Mouse (Mus musculus): ENCODE data around the gene F7. TPM values are rescaled to one million over a fixed set of nuclear protein-coding genes. Genes with fewer than 3 reads are reported as not detected.

The F7 gene
- total and polyA plus RNA-seq, 2 experiments from 2014 or later, result 0.08 to 0.33 TPM

- H3K9me3 ChIP-seq (ENCODE audit: low read length), result no peaks in the 10 kb centered on the region
- 70% methylated on average over 5 of the region's 5 CpGs for WGBS
- no peak overlapping the region for H3K27ac ChIP-seq (ENCODE audit: low read depth, low read length)
- no peaks in the 10 kb centered on the region; the same call in 1 of the 2 replicates for H3K36me3 ChIP-seq (ENCODE audit: insufficient read depth)
- H3K27me3 ChIP-seq (ENCODE audit: insufficient read depth, low read length), result no peaks in the 10 kb centered on the region
- H3K4me2 ChIP-seq (ENCODE audit: low read depth), result no peak overlapping the region
- DNase-seq (no peak), ATAC-seq (no peak)
- no peak overlapping the region for H3K9ac ChIP-seq
- H3K4me3 ChIP-seq (ENCODE audit: low read depth, low read length), result no peak overlapping the region
- no peak for TF ChIP-seq CTCF (IDR thresholded peaks at IDR 0.05; ENCODE audit: low read depth)
- no peaks in the 10 kb centered on the region for H3K4me1 ChIP-seq (ENCODE audit: insufficient read depth)
Measured at GRCm38 (mm10) chr8:13028482-13028881, 2.6 kb downstream of the F7 start.

DNA sequence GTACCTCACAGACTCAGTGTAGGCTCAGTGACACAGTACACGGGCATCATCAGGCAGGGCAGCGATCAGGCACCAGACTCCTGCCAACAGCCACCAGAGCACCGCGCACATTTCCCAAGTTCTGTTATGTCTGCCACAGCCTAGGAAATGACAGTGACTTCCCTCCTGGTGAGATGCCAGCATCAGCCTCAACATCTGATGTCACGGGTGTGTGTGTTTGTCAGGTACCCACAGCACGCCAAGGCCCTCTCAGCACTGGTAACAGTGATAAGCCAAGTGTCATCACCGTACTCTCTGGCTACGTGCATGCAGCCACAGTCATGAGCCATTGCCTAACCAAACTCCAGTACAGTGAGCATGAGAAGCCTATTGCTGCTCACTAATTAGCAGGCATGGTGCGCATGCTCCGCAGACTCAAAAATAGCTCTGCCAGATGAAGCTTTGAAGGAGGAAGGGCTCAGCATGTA is 10.5 kb downstream of the F7 start:
- TF ChIP-seq CTCF (IDR thresholded peaks at IDR 0.05; ENCODE audit: low read depth), result no peak

DNA sequence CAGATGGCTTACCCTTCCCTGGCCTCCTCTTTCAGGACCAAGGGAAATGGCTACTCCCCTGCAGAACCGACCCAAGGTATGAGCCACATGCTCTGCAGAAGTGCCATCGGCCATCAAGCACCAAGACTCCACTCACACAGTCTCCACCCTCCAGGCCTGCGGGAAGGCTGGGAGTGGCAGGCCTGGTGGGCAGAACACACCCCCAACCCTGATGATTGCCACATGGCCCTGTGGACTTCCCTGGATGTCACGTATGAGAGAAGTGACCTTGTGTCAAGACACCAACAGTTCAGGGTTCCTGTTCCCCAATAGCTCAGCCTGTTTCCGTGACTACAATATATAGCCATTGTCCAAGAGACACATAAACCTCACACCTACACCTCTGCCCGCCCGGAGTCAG is 11.2 kb downstream of the F7 start, which contains the start of gene F10:
Gene F10 (plus strand): TSS at position 294 of the 400 bp plus-strand sequence.
- TF ChIP-seq CTCF (IDR thresholded peaks at IDR 0.05; ENCODE audit: low read depth), result no peak
- no peaks in the 10 kb centered on the region for H3K36me3 ChIP-seq (ENCODE audit: insufficient read depth)
- 78% methylated on average over 7 of the region's 7 CpGs for WGBS
- H3K9me3 ChIP-seq (ENCODE audit: low read length), result no peaks in the 10 kb centered on the region
- H3K4me1 ChIP-seq (ENCODE audit: insufficient read depth), result 0 out of 2 replicates have a peak, but pooled peaks cover 4% of the 10 kb centered on the region
- peak; percentile 9; the same call in 1 of the 2 replicates for ATAC-seq
- H3K4me2 ChIP-seq (ENCODE audit: low read depth), result no peak within 1 kb of the TSS
- no peak for DNase-seq
- no peak within 1 kb of the TSS for H3K9ac ChIP-seq
- no peaks in the 10 kb centered on the region for H3K27me3 ChIP-seq (ENCODE audit: insufficient read depth, low read length)
- H3K27ac ChIP-seq (ENCODE audit: low read depth, low read length), result peak within 1 kb of the TSS; percentile 59
- H3K4me3 ChIP-seq (ENCODE audit: low read depth, low read length), result no peak within 1 kb of the TSS

More for the DNA sequence above, 10.5 kb downstream of the F7 start:
- no peaks in the 10 kb centered on the region for H3K9me3 ChIP-seq (ENCODE audit: low read length)
- H3K4me2 ChIP-seq (ENCODE audit: low read depth), result no peak overlapping the region
- H3K27me3 ChIP-seq (ENCODE audit: insufficient read depth, low read length), result no peaks in the 10 kb centered on the region
- 65% methylated on average over 10 of the region's 10 CpGs for WGBS
- H3K27ac ChIP-seq (ENCODE audit: low read depth, low read length), result peak overlapping the region; percentile 59
- ATAC-seq, result peak; percentile 88
- 0 out of 2 replicates have a peak, but pooled peaks cover 4% of the 10 kb centered on the region for H3K4me1 ChIP-seq (ENCODE audit: insufficient read depth)
- no peak overlapping the region for H3K4me3 ChIP-seq (ENCODE audit: low read depth, low read length)
- H3K36me3 ChIP-seq (ENCODE audit: insufficient read depth), result no peaks in the 10 kb centered on the region
- no peak overlapping the region for H3K9ac ChIP-seq
- peak; percentile 77 for DNase-seq

DNA sequence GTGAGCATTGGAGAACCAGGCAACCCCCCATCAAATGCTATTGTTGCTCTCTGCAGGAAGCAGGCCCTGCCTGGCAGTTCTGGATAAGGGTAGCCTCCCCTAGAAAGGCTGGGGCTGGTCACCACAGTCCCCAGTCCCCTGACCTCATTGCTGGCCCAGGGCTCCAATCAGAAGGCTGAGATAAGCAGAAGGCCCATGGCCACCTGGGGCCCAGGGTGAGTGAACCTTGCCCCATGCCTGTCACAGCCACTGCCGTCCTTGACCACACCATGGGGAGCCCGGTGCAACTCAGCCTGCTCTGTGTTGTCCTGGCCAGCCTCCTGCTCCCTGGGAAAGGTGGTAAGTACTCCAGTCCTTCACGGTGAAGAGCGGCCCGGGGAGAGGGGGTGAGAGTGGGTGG is 11.7 kb downstream of the F7 start:
- Histone ChIP-seq H3K4me2 (ENCODE audit: low read depth) (no peak overlapping the region), H3K27me3 (ENCODE audit: insufficient read depth, low read length) (no peaks in the 10 kb centered on the region), H3K27ac (ENCODE audit: low read depth, low read length) (no peak overlapping the region), H3K9me3 (ENCODE audit: low read length) (no peaks in the 10 kb centered on the region), H3K4me3 (ENCODE audit: low read depth, low read length) (no peak overlapping the region), H3K9ac (no peak overlapping the region), H3K4me1 (ENCODE audit: insufficient read depth) (0 out of 2 replicates have a peak, but pooled peaks cover 4% of the 10 kb centered on the region), H3K36me3 (ENCODE audit: insufficient read depth) (no peaks in the 10 kb centered on the region)
- WGBS, result 53% methylated on average over 5 of the region's 5 CpGs
- DNase-seq (no peak), ATAC-seq (no peak)
- TF ChIP-seq CTCF (IDR thresholded peaks at IDR 0.05; ENCODE audit: low read depth), result no peak

- no peak overlapping the region for H3K27ac ChIP-seq (ENCODE audit: low read depth, low read length)
- DNase-seq (no peak), ATAC-seq (no peak)
- H3K4me1 ChIP-seq (ENCODE audit: insufficient read depth), result 0 out of 2 replicates have a peak, but pooled peaks cover 4% of the 10 kb centered on the region
- no peak overlapping the region for H3K9ac ChIP-seq
- no peak overlapping the region for H3K4me2 ChIP-seq (ENCODE audit: low read depth)
- no peak for TF ChIP-seq CTCF (IDR thresholded peaks at IDR 0.05; ENCODE audit: low read depth)
- H3K9me3 ChIP-seq (ENCODE audit: low read length), result no peaks in the 10 kb centered on the region
- 84% methylated on average over 6 of the region's 6 CpGs for WGBS
- H3K36me3 ChIP-seq (ENCODE audit: insufficient read depth), result no peaks in the 10 kb centered on the region
- no peak overlapping the region for H3K4me3 ChIP-seq (ENCODE audit: low read depth, low read length)
- no peaks in the 10 kb centered on the region for H3K27me3 ChIP-seq (ENCODE audit: insufficient read depth, low read length)
Measured at GRCm38 (mm10) chr8:13039054-13039453, 13.2 kb downstream of the F7 start.

- Histone ChIP-seq H3K4me2 (ENCODE audit: low read depth) (no peak overlapping the region), H3K9me3 (ENCODE audit: low read length) (no peaks in the 10 kb centered on the region), H3K9ac (no peak overlapping the region), H3K27me3 (ENCODE audit: insufficient read depth, low read length) (no peaks in the 10 kb centered on the region), H3K36me3 (ENCODE audit: insufficient read depth) (no peaks in the 10 kb centered on the region), H3K4me3 (ENCODE audit: low read depth, low read length) (no peak overlapping the region), H3K27ac (ENCODE audit: low read depth, low read length) (no peak overlapping the region), H3K4me1 (ENCODE audit: insufficient read depth) (0 out of 2 replicates have a peak, but pooled peaks cover 4% of the 10 kb centered on the region)
- 81% methylated on average over 4 of the region's 4 CpGs for WGBS
- no peak for TF ChIP-seq CTCF (IDR thresholded peaks at IDR 0.05; ENCODE audit: low read depth)
- no peak for DNase-seq
- ATAC-seq, result no peak
Measured at GRCm38 (mm10) chr8:13041459-13041858, 15.6 kb downstream of the F7 start.

GRCm38 (mm10) chr8:13047652-13048051 is 21.8 kb downstream of the F7 start:
- ATAC-seq (peak; percentile 76), DNase-seq (peak; percentile 11)
- Histone ChIP-seq H3K4me2 (ENCODE audit: low read depth) (no peak overlapping the region), H3K4me1 (ENCODE audit: insufficient read depth) (no peaks in the 10 kb centered on the region), H3K9ac (no peak overlapping the region), H3K27me3 (ENCODE audit: insufficient read depth, low read length) (no peaks in the 10 kb centered on the region), H3K27ac (ENCODE audit: low read depth, low read length) (no peak overlapping the region), H3K36me3 (ENCODE audit: insufficient read depth) (no peaks in the 10 kb centered on the region), H3K4me3 (ENCODE audit: low read depth, low read length) (no peak overlapping the region), H3K9me3 (ENCODE audit: low read length) (no peaks in the 10 kb centered on the region)
- 37% methylated on average over 5 of the region's 5 CpGs for WGBS
- TF ChIP-seq CTCF (IDR thresholded peaks at IDR 0.05; ENCODE audit: low read depth), result 0 out of 2 replicates have a peak, but pooled peaks have one; percentile 20

All from forebrain, postnatal 0 days (tissue).